Mouse (Mus musculus): ENCODE measurements around the gene Vrk2. TPM values are rescaled to one million over a fixed set of nuclear protein-coding genes. Genes with fewer than 3 reads are reported as not detected.
A peak's percentile ranks its signal among the peaks of the same experiment; 100 is the strongest.

Vrk2 gene
- 16.9 and 17.1 TPM in 2 replicates for polyA plus RNA-seq (2016; fragmentation: Nextera tagmentation; extraction: Ambion mirVana)

DNA sequence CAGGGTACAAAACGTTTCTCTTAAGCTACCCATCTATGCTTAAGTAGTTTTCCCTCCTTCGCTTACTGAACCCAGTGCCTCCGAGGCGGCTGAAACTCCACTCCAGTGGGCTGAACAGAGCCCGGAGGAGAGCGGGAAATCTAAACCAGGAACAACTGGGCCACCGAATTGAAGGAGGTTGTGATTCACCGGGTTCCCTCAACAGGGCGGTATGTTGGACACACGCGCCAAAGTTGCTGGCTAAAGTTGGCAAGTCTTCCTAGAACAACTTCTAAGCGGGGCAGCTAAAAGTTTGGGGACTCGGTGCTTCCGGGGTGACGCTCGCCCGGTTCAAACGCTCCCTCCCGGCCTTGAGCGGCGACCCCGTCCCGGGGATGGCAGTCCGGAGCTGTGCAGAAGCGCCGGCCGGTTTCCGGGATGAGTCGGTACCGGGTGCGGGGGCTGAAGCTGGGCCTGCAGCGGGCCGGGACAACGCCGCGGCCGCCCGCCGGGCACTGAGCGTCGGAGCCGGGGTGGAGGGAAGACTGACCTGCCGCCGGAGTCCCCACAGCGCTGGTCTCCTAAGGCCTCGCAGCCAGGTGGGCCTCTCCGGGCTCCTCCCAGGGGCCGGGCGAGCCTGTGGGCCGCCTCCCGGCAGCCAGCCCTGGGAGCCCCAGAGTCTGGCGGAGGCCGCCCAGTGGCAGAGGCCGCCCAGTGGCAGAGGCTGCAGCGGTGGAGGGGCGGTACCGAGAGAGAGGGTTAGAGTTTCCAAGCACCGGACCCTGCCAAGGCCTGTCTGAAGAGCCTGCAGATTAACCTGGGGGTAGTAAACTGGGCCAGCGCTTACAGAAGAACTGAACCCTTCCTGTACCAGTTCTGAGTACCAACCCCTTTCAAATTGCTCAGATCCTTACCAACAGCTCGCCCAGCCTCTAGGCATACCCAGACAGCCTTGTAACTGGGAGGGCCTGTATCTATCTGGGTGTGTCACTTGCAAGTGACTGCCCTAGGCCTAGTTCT is at the start of gene Vrk2, which contains the start of gene Gm6899:
Gene Vrk2 (minus strand): TSS at position 939 of the 999 bp plus-strand sequence.
Gene Gm6899 (plus strand): TSS at position 181 of the 999 bp plus-strand sequence.
- Histone ChIP-seq H3K9me3 (no peaks in the 10 kb centered on the region), H3K27me3 (no peaks in the 10 kb centered on the region), H3K9ac (replicated peaks) (peak within 1 kb of the TSS; percentile 76), H3K27ac (replicated peaks) (peak within 1 kb of the TSS; percentile 58), H3K4me1 (peaks cover 9% of the 10 kb centered on the region), H3K4me2 (replicated peaks) (peak within 1 kb of the TSS; percentile 86), H3K36me3 (no peaks in the 10 kb centered on the region), H3K4me3 (peak within 1 kb of the TSS; percentile 74)
- under 1% methylated on average over 60 of the region's 60 CpGs for WGBS
- ATAC-seq (ENCODE audit: low FRiP score, low read depth) = peak; percentile 98

DNA sequence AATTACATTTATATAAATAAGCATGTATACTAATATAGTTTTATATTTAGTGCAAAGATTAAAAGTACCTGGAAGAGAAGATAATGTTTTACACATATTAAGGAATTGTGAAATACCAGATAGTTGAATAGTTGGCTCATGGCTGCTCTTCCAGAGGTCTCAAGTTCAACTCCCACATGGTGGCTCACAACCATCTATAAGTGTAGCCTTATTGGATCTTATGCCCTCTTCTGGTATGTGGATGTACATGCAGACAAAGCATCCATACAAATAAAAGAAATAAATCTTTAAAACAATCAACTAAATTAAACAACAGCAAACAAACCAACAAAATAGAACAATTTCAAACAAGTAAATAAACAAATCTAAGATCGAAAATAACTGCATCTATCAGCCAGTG is 48.3 kb upstream of the Vrk2 start:
- no peaks in the 10 kb centered on the region for H3K36me3 ChIP-seq
- no peaks in the 10 kb centered on the region for H3K4me1 ChIP-seq
- no peak overlapping the region for H3K27ac ChIP-seq (replicated peaks)
- H3K27me3 ChIP-seq = no peaks in the 10 kb centered on the region
- H3K4me2 ChIP-seq (replicated peaks) = no peak overlapping the region
- peaks cover 5% of the 10 kb centered on the region; the same call in 1 of the 2 replicates for H3K9me3 ChIP-seq
- 90% methylated on average over 1 of the region's 1 CpGs for WGBS
- H3K4me3 ChIP-seq = no peak overlapping the region
- ATAC-seq (ENCODE audit: low FRiP score, low read depth) = no peak
- no peak overlapping the region for H3K9ac ChIP-seq (replicated peaks)

DNA sequence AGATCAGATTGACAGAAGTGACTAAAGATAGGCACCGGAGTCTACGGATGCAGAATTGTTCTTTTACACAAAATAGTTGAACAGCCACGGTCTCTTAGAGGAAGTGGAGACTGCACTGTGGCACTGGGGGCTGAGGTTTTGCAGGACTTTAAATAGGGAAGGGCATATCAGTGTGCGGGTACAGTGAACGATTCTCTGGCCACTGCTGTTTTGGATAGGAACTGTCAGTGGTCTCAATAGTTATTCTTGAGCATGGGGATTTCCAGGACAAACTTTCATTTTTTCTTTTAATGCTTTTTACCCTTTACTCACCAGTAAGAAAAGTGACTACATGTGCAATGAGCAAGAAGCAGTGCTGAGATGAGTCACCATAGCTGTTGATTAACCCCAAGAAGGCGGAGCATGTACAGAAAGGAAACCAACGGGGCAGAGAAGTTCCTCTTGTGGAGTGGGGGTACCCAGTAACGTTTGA is 46.6 kb upstream of the Vrk2 start:
- peaks cover 5% of the 10 kb centered on the region; the same call in 1 of the 2 replicates for H3K9me3 ChIP-seq
- no peaks in the 10 kb centered on the region for H3K4me1 ChIP-seq
- 85% methylated on average over 8 of the region's 8 CpGs for WGBS
- no peak overlapping the region for H3K4me2 ChIP-seq (replicated peaks)
- no peaks in the 10 kb centered on the region for H3K36me3 ChIP-seq
- no peak overlapping the region for H3K27ac ChIP-seq (replicated peaks)
- no peaks in the 10 kb centered on the region for H3K27me3 ChIP-seq
- H3K4me3 ChIP-seq = no peak overlapping the region
- no peak for ATAC-seq (ENCODE audit: low FRiP score, low read depth)
- H3K9ac ChIP-seq (replicated peaks) = no peak overlapping the region

DNA sequence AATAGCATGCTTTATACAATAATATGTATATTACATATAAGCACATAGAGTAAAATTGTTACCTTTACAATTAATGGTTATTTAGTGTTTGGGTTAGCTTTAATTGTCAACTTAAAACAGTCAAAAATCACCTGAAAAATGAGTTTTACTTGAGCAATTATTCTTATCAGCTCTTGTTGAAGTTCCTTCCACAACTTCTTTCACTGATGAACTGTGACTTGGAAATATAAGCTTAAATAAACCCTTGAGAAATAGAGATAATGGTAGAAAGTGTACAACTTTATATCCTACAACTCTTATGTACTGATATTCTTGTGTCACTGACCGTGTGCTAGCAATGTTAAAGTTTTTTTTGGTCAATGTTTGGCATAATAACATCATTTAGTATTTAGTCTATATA is 42.4 kb upstream of the Vrk2 start:
- ATAC-seq (ENCODE audit: low FRiP score, low read depth) = no peak
- Histone ChIP-seq H3K27me3 (no peaks in the 10 kb centered on the region), H3K9ac (replicated peaks) (no peak overlapping the region), H3K9me3 (no peaks in the 10 kb centered on the region), H3K4me2 (replicated peaks) (no peak overlapping the region), H3K4me1 (no peaks in the 10 kb centered on the region), H3K4me3 (no peak overlapping the region), H3K36me3 (no peaks in the 10 kb centered on the region), H3K27ac (replicated peaks) (no peak overlapping the region)
- WGBS = 91% methylated on average over 1 of the region's 1 CpGs

DNA sequence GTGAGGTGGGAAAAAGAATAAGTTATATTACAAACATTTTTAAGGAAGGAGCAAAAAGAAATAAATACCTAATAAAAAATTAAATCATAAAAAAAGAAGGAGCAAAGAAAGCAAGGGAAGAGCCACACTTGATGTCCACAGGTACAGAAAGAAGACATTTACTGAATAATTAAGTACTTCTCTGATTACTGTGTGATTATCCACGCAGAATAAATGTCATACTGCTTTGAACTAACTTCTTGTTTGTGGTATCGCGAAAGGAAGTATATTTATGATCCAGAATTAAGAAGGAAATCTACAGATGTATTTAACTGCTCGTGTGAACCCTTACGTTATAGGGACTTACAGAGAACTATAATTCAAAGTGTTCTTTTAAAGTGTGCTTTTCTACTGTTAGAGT is 28.9 kb upstream of the Vrk2 start:
- no peak for ATAC-seq (ENCODE audit: low FRiP score, low read depth)
- 89% methylated on average over 5 of the region's 5 CpGs for WGBS

DNA sequence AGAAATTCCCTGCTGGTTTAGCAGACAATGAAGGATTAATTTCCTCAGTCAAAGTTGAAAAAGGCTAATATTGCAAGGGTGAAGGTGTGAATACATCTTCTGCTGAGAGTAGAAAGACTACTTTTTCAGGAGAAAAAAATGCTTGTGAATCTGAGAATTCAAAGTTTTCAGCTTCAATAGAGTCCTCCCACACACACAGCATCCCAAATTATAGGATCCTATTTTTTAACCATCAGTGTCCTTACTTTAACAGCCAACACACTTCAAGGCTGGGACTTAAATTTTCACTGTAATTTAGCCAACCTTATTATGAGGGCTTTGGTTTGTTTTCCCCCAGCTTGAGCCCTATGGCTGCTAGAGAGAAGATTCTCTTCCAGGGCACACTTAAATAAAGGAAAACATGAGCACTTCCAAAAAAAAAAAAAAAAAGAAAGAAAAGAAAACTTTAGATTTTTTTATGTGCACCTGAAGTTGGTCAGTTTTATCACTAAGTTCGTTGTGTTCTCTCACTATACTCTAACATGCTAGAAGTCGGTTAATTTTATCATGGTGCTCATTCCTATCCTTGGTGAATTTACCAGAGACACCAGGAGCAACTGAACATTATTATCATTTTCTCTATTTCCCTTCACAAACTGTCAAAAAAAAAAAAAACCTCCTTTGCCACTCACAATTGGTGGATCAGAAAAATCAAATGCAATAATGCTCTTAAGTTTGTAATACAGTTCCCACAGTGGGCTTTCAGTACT is 24.9 kb upstream of the Vrk2 start:
- no peaks in the 10 kb centered on the region for H3K27me3 ChIP-seq
- H3K9ac ChIP-seq (replicated peaks) = no peak overlapping the region
- H3K9me3 ChIP-seq = no peaks in the 10 kb centered on the region
- H3K4me2 ChIP-seq (replicated peaks) = no peak overlapping the region
- no peaks in the 10 kb centered on the region for H3K4me1 ChIP-seq
- ATAC-seq (ENCODE audit: low FRiP score, low read depth) = no peak
- H3K27ac ChIP-seq (replicated peaks) = no peak overlapping the region
- 91% methylated on average over 2 of the region's 2 CpGs for WGBS
- H3K36me3 ChIP-seq = no peaks in the 10 kb centered on the region
- H3K4me3 ChIP-seq = no peak overlapping the region

More for the DNA sequence above, 28.9 kb upstream of the Vrk2 start:
- H3K27me3 ChIP-seq = no peaks in the 10 kb centered on the region
- H3K4me1 ChIP-seq = no peaks in the 10 kb centered on the region
- H3K4me3 ChIP-seq = no peak overlapping the region
- H3K36me3 ChIP-seq = no peaks in the 10 kb centered on the region
- H3K4me2 ChIP-seq (replicated peaks) = no peak overlapping the region
- H3K27ac ChIP-seq (replicated peaks) = no peak overlapping the region
- no peaks in the 10 kb centered on the region for H3K9me3 ChIP-seq
- H3K9ac ChIP-seq (replicated peaks) = no peak overlapping the region

DNA sequence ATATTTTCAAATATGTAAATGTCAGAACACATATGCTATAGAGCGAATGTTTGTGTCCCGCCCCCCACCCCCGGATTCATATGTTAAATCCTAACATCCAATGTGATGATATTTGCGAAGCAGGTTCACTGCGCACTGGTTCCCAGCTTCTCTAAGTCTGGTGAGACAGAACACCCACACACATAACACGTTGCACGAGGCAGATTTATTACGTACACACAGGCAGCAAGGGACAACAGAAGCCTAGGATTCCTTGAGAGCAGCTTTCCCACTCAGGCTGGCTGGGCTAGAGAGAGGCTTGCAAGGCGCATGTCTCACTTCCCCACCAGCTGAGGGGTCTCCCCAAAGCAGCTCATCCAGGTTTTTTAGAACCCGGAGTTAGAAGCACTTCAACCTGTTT is 15.0 kb upstream of the Vrk2 start:
- H3K4me1 ChIP-seq = no peaks in the 10 kb centered on the region; the same call in 1 of the 2 replicates
- no peak overlapping the region for H3K4me2 ChIP-seq (replicated peaks)
- H3K27ac ChIP-seq (replicated peaks) = no peak overlapping the region
- H3K27me3 ChIP-seq = no peaks in the 10 kb centered on the region
- no peaks in the 10 kb centered on the region for H3K36me3 ChIP-seq
- H3K9ac ChIP-seq (replicated peaks) = no peak overlapping the region
- H3K4me3 ChIP-seq = no peak overlapping the region
- 76% methylated on average over 10 of the region's 10 CpGs for WGBS
- H3K9me3 ChIP-seq = no peaks in the 10 kb centered on the region
- no peak for ATAC-seq (ENCODE audit: low FRiP score, low read depth)

DNA sequence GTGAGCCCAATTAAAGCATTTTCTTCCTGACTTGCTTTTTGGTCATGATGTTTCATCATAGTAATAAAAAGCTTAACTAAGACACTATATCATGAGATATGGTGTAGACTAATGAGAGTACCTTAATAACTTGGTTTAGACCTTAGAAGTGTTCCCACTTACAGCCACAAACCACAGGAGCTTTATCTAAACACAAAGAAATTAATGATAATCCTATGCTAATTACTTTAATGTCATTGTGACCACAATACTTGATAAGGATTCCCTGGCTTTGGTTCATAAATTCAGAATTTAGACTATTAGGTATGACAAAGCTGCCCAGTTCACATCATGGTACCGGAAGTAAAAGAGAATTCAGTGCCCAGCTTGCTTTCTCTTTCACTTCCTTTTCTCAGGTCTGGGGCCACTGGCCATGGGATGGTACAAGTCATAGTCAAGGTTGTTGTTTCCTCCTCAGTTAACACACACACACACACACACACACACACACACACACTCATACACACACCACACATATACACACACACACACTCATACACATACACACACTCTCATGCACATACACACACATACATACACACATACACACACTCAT is 10.4 kb upstream of the Vrk2 start:
- no peak overlapping the region for H3K4me2 ChIP-seq (replicated peaks)
- H3K4me1 ChIP-seq = no peaks in the 10 kb centered on the region; the same call in 1 of the 2 replicates
- H3K27ac ChIP-seq (replicated peaks) = no peak overlapping the region
- WGBS = 92% methylated on average over 1 of the region's 1 CpGs
- H3K27me3 ChIP-seq = no peaks in the 10 kb centered on the region
- no peak overlapping the region for H3K4me3 ChIP-seq
- ATAC-seq (ENCODE audit: low FRiP score, low read depth) = no peak
- no peaks in the 10 kb centered on the region for H3K9me3 ChIP-seq
- H3K9ac ChIP-seq (replicated peaks) = no peak overlapping the region
- H3K36me3 ChIP-seq = no peaks in the 10 kb centered on the region

DNA sequence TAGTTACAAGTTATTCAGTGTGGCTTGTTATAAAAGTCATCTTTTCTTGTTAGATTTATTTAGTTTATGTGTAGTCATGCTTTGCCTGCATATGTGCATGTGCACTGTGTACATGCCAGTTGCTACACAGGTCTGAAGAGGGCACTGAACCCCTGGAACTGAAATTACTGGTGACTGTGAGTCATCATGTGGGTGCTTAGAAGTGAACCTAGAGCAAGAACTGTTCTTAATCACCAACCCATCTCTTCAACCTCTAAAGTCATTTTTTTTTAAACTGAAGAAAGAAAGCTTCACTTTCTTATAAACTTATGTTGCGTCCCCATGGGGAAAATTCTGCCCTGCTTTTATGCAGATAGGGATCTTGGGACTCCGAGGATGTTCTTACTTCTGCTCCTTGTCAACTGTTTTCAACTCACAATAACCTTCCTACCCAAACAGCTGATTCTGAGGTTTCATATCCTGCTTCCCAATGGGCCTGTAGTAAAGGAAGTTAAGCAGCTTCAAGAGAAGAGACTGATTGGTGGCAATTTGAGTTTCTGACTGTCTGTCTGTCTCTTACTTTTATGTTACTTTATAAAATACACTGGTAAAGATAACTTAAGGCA is 7.9 kb upstream of the Vrk2 start:
- Histone ChIP-seq H3K36me3 (no peaks in the 10 kb centered on the region), H3K4me3 (no peak overlapping the region), H3K4me1 (no peaks in the 10 kb centered on the region), H3K27me3 (no peaks in the 10 kb centered on the region), H3K9ac (replicated peaks) (no peak overlapping the region), H3K9me3 (no peaks in the 10 kb centered on the region), H3K27ac (replicated peaks) (no peak overlapping the region), H3K4me2 (replicated peaks) (no peak overlapping the region)
- ATAC-seq (ENCODE audit: low FRiP score, low read depth) = no peak
- WGBS = 89% methylated on average over 2 of the region's 2 CpGs

DNA sequence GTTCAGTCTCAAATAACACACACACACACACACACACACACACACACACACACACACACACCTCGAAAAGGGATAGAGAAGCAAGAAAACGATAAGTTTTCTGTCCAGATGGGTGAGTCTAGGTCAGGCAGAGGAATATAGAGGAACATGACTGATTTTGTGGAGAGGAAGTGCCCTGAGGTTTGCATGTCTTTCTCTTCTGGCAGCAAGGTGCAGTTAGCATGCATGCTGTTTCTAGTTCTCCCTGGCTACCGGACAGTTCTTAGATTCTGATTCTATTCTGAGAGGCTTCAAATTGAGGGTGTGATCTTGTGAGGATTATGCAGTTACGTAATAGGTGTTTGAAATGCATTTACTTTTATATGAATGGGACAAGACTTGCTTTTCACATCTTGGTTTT is 6.9 kb upstream of the Vrk2 start:
- Histone ChIP-seq H3K4me1 (no peaks in the 10 kb centered on the region), H3K9me3 (no peaks in the 10 kb centered on the region), H3K36me3 (no peaks in the 10 kb centered on the region), H3K27ac (replicated peaks) (no peak overlapping the region), H3K4me2 (replicated peaks) (no peak overlapping the region), H3K27me3 (no peaks in the 10 kb centered on the region), H3K4me3 (no peak overlapping the region), H3K9ac (replicated peaks) (no peak overlapping the region)
- no peak for ATAC-seq (ENCODE audit: low FRiP score, low read depth)
- 91% methylated on average over 4 of the region's 4 CpGs for WGBS

DNA sequence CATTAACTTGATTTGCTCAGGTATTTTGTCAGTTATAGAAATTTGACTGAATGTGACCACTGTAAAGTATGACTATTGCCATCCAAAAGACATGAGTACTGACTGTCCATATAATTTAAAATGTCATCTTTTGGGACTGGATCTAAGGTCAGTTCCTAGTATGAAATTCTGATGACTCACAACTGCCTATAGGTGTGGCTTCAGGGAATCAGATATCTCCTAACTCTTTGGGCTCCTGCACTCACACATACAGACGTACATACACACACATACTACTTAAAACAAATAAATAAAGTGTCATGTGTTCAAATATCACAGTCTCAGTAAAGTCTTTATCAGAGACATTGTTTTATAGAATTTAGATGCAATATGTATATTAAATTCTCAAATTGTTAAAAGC is 5.1 kb upstream of the Vrk2 start:
- no peak overlapping the region for H3K27ac ChIP-seq (replicated peaks)

More for the DNA sequence above, 5.1 kb upstream of the Vrk2 start:
- H3K27me3 ChIP-seq = no peaks in the 10 kb centered on the region
- H3K4me3 ChIP-seq = no peak overlapping the region
- no peaks in the 10 kb centered on the region for H3K4me1 ChIP-seq
- H3K4me2 ChIP-seq (replicated peaks) = no peak overlapping the region
- H3K9me3 ChIP-seq = no peaks in the 10 kb centered on the region
- H3K36me3 ChIP-seq = no peaks in the 10 kb centered on the region
- 80% methylated on average over 1 of the region's 1 CpGs for WGBS
- ATAC-seq (ENCODE audit: low FRiP score, low read depth) = no peak
- no peak overlapping the region for H3K9ac ChIP-seq (replicated peaks)

Data from midbrain, embryonic 12.5 days (tissue).